Mouse (Mus musculus) embryonic facial prominence, embryonic 10.5 days (tissue): ENCODE data around the gene Ccdc138. TPM values are rescaled to one million over a fixed set of nuclear protein-coding genes. Genes with fewer than 3 reads are reported as not detected.

Experiments
- DNase-seq: peaks from one replicate; pipeline ENCODE4 v3.0.0-alpha.2; 2017; ENCODE audit warnings: low spot score
- H3K27ac ChIP-seq: fragments of 300-500 bp; sonication (generic); replicated peaks from 2 replicates; pipeline ENCODE4 v1.5.1; 2016; ENCODE audit warnings: mild to moderate bottlenecking
- H3K27me3 ChIP-seq: fragments of 300-500 bp; sonication (generic); replicated peaks from 2 replicates; pipeline ENCODE4 v1.6.1; 2016; ENCODE audit warnings: low read depth, mild to moderate bottlenecking; ENCODE audit not compliant: poor library complexity, severe bottlenecking
- H3K36me3 ChIP-seq: fragments of 300-500 bp; sonication (generic); replicated peaks from 2 replicates; pipeline ENCODE4 v1.6.1; 2016; ENCODE audit warnings: mild to moderate bottlenecking, moderate library complexity
- H3K4me1 ChIP-seq: fragments of 300-500 bp; sonication (generic); 2 replicates; pipeline ENCODE4 v1.6.1; 2016
- H3K4me3 ChIP-seq: fragments of 300-500 bp; sonication (generic); 2 replicates; pipeline ENCODE4 v1.5.1; 2016; ENCODE audit warnings: mild to moderate bottlenecking, moderate library complexity
- H3K9me3 ChIP-seq: fragments of 300-500 bp; sonication (generic); 2 replicates; pipeline ENCODE4 v1.6.1; 2016; ENCODE audit warnings: mild to moderate bottlenecking
- WGBS: fragments of 180-500 bp; shearing (Covaris S2); methylation state at CpG from one replicate; pipeline ENCODE4 v1.1.7; 2016; 5-methylcytosine and 5-hydroxymethylcytosine counted together
- polyA plus RNA-seq: library from polyadenylated mRNA; unstranded; fragments of >200 nt; fragmentation: Nextera tagmentation; extraction: Ambion mirVana; gene quantifications from 2 replicates; pipeline ENCODE4 v1.2.1, GENCODE M21; 2016

Ccdc138 gene
- polyA plus RNA-seq = 11.5 and 13.3 TPM in 2 replicates

DNA sequence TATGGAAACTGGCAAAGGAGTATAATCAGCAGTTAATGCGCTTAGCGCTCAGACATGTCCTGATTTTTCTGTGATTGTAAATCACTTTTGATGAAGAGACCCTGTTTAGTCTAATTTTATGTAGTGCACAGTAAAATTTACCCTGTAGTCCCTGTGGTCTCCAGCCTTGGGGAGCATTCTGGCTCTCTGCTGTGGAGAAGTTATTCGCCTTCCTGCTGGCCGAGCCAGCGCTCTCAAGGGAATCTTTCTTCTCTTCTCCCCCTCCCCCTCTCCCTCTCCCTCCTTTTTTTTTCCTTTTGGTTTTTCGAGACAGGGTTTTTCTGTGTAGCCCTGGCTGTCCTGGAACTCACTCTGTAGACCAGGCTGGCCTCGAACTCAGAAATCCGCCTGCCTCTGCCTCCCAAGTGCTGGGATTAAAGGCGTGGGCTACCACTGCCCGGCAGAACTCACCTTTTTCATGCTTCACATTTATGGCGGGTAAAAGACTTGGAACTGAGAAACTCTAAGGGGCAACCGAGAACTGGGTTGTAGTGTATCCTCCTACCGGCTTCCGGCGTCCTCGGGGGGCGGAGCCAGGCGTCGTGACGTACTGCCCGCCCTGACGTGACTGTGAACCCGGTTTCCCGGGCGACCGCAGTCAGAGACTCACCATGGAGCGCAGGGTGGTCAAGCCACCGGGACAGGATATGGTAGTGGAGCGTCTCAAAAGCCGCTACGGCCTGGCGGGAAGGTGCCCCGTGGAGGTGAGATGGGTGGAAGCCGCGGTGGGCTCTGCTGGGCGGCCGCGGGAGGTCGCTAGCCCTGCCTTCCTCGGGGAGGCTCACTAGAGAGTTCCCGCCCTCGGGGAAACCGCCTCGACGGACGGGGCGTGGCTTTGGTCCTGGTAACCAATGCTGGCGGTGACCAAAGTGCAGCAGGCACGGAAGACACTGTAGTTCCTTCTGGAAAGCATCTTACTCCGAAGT is at the start of gene Ccdc138:
Ccdc138 (plus strand) TSS at position 629 of the 965 bp plus-strand sequence.
- Histone ChIP-seq H3K4me1 (peaks cover 12% of the 10 kb centered on the region), H3K9me3 (no peaks in the 10 kb centered on the region), H3K4me3 (peak within 1 kb of the TSS; percentile 81), H3K36me3 (peaks cover 40% of the 10 kb centered on the region), H3K27ac (peak within 1 kb of the TSS; percentile 92), H3K27me3 (no peaks in the 10 kb centered on the region)
- 2% methylated on average over 50 of the region's 50 CpGs for WGBS
- peak; percentile 93 for DNase-seq

DNA sequence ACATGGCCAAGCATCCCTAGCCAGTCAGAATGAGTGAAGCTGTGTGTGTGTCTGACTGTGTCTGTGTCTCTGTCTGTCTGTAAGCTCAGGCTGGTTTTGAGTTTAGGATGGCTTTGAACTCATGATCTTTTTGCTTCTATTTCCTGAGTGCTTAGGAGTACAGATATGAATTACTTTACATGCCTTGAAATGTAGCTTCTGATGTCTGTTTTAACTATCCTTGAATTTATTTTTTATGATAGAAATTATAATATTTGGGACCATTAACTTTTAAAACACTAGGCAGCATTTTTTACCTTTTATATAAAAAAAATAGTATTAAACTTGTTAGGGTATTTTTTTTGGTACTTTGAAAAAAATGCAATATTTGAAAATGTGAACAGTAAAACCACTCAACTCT is 46.2 kb upstream of the Ccdc138 start:
- Histone ChIP-seq H3K4me1 (peaks cover 3% of the 10 kb centered on the region; the same call in 1 of the 2 replicates), H3K27me3 (no peaks in the 10 kb centered on the region), H3K27ac (no peak overlapping the region), H3K36me3 (peaks cover 47% of the 10 kb centered on the region), H3K9me3 (no peaks in the 10 kb centered on the region), H3K4me3 (no peak overlapping the region)
- no peak for DNase-seq

DNA sequence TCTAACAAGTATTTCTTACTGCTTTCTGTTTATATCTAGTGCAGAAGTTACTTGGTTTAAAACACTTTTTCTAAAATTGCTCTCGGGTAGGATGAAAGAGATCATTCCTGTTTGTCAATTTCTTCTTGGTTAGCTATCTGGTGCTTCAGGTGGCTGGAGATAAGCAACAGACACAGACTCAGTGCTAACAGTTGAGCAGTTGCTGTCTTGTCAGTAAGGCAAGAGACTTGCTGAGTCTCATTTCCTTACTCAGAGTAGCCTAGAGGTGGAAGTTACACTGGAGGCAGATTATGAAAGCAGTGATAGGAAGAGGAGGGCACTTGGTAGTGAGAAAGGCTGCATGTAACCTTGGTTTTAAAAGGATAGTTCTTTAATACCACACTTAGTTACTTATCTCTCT is 45.6 kb upstream of the Ccdc138 start:
- peaks cover 3% of the 10 kb centered on the region; the same call in 1 of the 2 replicates for H3K4me1 ChIP-seq
- no peak for DNase-seq
- peaks cover 53% of the 10 kb centered on the region for H3K36me3 ChIP-seq
- no peak overlapping the region for H3K27ac ChIP-seq
- no peak overlapping the region for H3K4me3 ChIP-seq
- no peaks in the 10 kb centered on the region for H3K27me3 ChIP-seq
- H3K9me3 ChIP-seq = no peaks in the 10 kb centered on the region
- WGBS = 88% methylated on average over 1 of the region's 1 CpGs

DNA sequence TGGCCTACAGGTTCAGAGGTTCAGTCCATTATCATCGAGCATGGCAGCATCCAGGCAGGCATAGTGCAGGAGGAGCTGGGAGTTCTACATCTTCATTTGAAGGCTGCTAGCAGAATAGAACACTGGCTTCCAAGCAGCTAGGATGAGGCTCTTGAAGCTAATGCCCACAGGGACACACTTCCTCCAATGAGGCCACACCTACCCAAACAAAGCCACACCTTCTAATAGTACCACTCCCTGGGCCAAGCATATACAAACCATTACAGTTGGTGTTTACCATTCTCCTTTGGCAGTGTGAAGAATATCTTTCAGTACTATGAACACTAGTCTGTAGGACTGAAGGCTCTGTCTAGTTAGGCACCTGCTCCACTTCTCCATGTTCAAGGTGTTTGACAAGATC is 37.9 kb upstream of the Ccdc138 start:
- Histone ChIP-seq H3K9me3 (no peaks in the 10 kb centered on the region), H3K4me3 (no peak overlapping the region), H3K4me1 (no peaks in the 10 kb centered on the region), H3K36me3 (peaks cover 93% of the 10 kb centered on the region), H3K27ac (no peak overlapping the region), H3K27me3 (no peaks in the 10 kb centered on the region)
- DNase-seq = no peak
- WGBS = 89% methylated on average over 1 of the region's 1 CpGs

DNA sequence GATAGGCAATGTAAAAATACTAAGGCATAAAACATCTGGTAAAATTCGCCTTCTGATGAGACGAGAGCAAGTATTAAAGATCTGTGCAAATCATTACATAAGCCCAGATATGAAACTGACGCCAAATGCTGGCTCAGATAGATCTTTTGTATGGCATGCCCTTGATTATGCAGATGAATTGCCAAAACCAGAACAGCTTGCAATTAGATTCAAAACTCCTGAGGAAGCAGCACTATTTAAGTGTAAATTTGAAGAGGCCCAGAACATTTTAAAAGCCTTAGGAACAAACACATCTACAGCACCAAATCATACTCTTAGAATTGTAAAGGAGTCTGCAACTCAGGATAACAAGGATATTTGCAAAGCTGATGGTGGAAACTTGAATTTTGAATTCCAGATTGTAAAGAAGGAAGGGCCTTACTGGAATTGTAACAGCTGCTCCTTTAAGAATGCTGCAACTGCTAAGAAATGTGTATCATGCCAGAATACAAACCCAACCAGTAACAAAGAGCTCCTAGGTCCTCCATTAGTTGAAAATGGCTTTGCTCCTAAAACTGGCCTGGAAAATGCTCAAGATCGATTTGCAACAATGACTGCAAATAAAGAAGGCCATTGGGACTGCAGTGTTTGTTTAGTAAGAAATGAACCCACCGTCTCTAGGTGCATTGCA is 20.5 kb upstream of the Ccdc138 start:
- Histone ChIP-seq H3K9me3 (no peaks in the 10 kb centered on the region), H3K27me3 (no peaks in the 10 kb centered on the region), H3K4me1 (no peaks in the 10 kb centered on the region), H3K4me3 (no peak overlapping the region), H3K36me3 (peaks cover 97% of the 10 kb centered on the region), H3K27ac (no peak overlapping the region)
- WGBS = 94% methylated on average over 5 of the region's 5 CpGs
- DNase-seq = no peak

DNA sequence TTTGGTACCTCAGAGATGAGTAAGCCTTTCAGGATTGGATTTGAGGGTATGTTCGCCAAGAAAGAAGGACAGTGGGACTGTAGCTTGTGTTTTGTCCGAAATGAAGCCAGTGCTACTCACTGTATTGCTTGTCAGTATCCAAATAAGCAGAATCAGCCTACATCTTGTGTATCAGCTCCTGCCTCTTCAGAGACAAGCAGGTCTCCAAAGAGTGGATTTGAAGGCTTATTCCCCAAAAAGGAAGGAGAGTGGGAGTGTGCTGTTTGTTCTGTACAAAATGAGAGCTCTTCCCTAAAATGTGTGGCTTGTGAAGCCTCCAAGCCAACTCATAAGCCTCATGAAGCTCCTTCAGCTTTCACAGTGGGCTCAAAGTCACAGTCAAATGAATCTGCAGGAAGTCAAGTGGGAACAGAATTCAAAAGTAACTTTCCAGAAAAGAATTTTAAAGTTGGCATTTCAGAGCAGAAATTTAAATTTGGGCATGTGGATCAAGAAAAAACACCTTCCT is 19.6 kb upstream of the Ccdc138 start:
- WGBS = 93% methylated on average over 2 of the region's 2 CpGs

DNA sequence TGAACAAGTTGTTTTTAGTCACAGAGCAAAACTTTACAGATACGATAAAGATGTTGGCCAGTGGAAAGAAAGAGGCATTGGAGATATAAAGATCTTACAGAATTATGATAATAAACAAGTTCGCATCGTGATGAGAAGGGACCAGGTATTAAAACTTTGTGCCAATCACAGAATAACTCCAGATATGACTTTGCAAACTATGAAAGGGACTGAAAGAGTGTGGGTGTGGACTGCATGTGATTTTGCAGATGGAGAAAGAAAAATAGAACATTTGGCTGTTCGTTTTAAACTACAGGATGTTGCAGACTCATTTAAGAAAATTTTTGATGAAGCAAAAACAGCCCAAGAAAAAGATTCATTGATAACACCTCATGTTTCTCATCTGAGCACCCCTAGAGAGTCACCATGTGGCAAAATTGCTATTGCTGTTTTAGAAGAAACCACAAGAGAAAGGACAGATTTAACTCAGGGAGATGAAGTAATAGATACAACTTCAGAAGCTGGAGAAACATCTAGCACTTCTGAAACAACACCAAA is 17.7 kb upstream of the Ccdc138 start:
- Histone ChIP-seq H3K4me3 (no peak overlapping the region), H3K27ac (no peak overlapping the region), H3K36me3 (peaks cover 98% of the 10 kb centered on the region), H3K27me3 (no peaks in the 10 kb centered on the region), H3K4me1 (no peaks in the 10 kb centered on the region), H3K9me3 (no peaks in the 10 kb centered on the region)
- WGBS = 93% methylated on average over 4 of the region's 4 CpGs
- DNase-seq = no peak

More for the DNA sequence above, 19.6 kb upstream of the Ccdc138 start:
- no peaks in the 10 kb centered on the region for H3K4me1 ChIP-seq
- DNase-seq = no peak
- no peaks in the 10 kb centered on the region for H3K9me3 ChIP-seq
- H3K27ac ChIP-seq = no peak overlapping the region
- H3K36me3 ChIP-seq = peaks cover 97% of the 10 kb centered on the region
- no peaks in the 10 kb centered on the region for H3K27me3 ChIP-seq
- no peak overlapping the region for H3K4me3 ChIP-seq

DNA sequence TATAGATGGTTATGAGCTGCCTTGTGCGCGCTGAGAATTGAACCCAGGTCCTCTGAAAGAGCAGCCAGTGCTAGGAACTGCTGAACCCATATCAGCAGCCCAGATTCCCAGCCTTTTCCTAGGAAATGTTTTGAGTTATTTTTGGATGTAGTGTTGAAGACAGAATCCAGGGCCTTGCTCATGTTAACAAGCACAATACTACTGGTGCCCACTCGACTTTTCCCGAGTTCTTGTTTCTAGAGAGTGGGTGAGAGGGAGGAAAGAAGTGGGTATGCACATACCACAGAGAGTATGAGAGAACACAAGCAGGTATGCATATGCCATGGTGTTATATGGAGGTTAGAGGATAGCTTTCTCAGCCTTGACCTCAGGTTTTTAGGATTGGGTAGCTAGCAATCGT is 6.7 kb upstream of the Ccdc138 start:
- peaks cover 92% of the 10 kb centered on the region for H3K36me3 ChIP-seq
- 94% methylated on average over 5 of the region's 5 CpGs for WGBS
- no peaks in the 10 kb centered on the region for H3K27me3 ChIP-seq
- H3K4me1 ChIP-seq = no peaks in the 10 kb centered on the region
- H3K9me3 ChIP-seq = no peaks in the 10 kb centered on the region
- no peak overlapping the region for H3K27ac ChIP-seq
- DNase-seq = no peak
- H3K4me3 ChIP-seq = no peak overlapping the region

DNA sequence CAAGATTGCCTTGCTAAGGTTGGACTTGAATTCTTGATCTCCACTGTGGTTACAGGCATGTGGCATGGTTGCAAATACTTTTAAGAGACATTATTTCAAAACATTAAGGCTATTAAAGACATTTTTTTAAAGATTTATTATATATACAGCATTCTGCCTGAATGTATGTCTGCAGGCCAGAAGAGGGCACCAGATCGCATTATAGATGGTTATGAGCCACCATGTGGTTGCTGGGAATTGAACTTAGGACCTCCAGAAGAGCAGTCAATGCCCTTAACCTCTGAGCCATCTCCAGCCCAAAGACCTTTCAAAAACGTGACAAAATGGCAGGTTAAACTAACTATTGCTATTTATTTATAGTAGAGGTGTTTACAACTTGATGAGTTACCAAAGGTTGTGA is 2.1 kb upstream of the Ccdc138 start:
- Histone ChIP-seq H3K4me1 (peaks cover 12% of the 10 kb centered on the region), H3K9me3 (no peaks in the 10 kb centered on the region), H3K4me3 (no peak overlapping the region), H3K27me3 (no peaks in the 10 kb centered on the region), H3K27ac (no peak overlapping the region), H3K36me3 (peaks cover 56% of the 10 kb centered on the region)
- 89% methylated on average over 2 of the region's 2 CpGs for WGBS
- DNase-seq = no peak

DNA sequence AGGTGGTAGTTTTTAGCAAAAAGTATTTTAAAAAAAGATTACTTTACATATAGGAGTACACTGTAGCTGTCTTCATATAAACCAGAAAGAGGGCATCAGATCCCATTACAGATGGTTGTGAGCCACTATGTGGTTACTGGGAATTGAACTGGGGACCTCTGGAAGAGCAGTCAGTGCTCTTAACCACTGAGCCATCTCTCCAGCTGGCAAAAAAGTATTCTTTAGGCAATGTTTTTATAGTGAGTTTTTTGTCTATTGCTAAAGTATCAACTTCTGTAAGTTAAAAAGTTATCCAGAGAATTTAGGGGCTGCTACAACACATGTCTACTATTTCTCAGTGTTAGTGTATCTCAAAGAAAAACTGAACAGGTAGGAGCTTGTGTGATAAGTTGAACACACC is 1.0 kb upstream of the Ccdc138 start:
- H3K4me1 ChIP-seq = peaks cover 12% of the 10 kb centered on the region
- DNase-seq = no peak
- peak overlapping the region; percentile 81 for H3K4me3 ChIP-seq
- no peaks in the 10 kb centered on the region for H3K9me3 ChIP-seq
- peaks cover 46% of the 10 kb centered on the region for H3K36me3 ChIP-seq
- no peak overlapping the region; the same call in 1 of the 2 replicates for H3K27ac ChIP-seq
- H3K27me3 ChIP-seq = no peaks in the 10 kb centered on the region

DNA sequence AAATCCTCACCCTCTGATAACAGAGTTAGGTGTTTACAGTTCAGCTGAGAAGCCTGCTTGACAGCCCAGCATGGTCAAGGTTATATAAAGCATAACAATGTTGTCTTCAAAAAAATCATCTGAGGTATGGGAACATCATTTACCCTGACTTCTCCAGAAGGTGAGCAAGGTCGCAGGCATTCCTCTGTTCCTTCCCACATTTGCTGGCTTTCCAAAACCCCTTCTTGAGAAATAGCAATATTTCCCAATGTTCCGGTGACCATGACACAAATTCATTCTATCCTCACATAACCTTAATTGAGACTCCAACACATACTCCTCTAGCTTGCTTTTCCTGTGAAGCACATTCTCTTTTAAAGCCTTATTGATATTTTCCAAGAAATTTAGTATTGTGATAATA is 768 bp downstream of the Ccdc138 start:
- peak overlapping the region; percentile 81 for H3K4me3 ChIP-seq
- H3K27ac ChIP-seq = peak overlapping the region; percentile 92
- no peaks in the 10 kb centered on the region for H3K9me3 ChIP-seq

DNA sequence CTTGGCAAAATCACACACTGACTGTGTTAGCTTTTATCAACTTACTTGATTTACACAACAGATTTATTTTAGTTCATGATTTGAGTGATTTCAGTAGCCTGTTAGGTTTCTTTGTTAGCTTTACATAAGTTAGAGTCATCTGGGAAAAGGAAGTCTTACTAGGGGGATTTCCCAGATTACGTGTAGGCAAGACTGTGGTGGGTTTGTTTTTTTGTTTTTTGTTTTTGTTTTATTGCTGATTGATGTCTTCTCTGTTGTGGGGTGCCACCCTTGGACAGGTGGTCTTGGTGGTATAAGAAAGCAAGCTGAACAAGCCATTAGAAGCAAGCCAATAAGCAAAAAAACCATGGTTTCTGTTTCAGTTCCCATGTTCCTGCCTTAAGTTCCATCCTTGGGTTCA is 31.6 kb downstream of the Ccdc138 start:
- DNase-seq = no peak
- Histone ChIP-seq H3K27ac (no peak overlapping the region), H3K4me3 (no peak overlapping the region), H3K27me3 (no peaks in the 10 kb centered on the region), H3K4me1 (no peaks in the 10 kb centered on the region), H3K36me3 (peaks cover 73% of the 10 kb centered on the region), H3K9me3 (peaks cover 8% of the 10 kb centered on the region; the same call in 1 of the 2 replicates)
- WGBS = 91% methylated on average over 1 of the region's 1 CpGs

More for the DNA sequence above, 768 bp downstream of the Ccdc138 start:
- Histone ChIP-seq H3K4me1 (peaks cover 12% of the 10 kb centered on the region), H3K36me3 (peaks cover 35% of the 10 kb centered on the region), H3K27me3 (no peaks in the 10 kb centered on the region)
- 72% methylated on average over 2 of the region's 2 CpGs for WGBS
- no peak for DNase-seq
